Mouse (Mus musculus) cerebellum, postnatal 14 days (tissue): ENCODE measurements around the gene Gm8229.
"Not testable (repeated sequence)": the region's sequence is repeated elsewhere in the genome, so short reads cannot be mapped to it uniquely, and the experiment has no call there.

ENCODE experiments used
- DNase-seq, 2 experiments: peaks; one replicate each; pipeline ENCODE4 v3.0.0; 2021; ENCODE audit warnings: mixed read lengths in 2 of 2

The Gm8229 gene

DNA sequence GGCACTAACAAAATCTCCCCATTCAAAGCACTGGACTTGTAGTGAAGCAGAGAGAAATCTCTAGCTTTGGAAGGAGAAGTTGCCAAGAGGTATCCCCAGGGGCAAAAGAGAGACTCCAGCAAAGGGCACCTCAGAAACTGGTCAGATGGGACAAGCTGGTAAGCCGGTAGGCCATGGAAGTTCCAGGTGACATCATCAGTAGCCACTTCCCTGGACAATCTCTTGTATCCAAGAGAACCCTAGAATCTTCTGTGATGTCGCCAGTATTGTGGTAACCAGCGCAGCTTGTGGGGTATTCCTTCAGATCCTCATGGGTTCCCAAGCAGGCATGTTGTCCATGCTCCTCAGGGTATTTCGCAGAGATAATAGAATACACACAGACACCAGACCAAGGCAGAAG is at the start of gene Gm8229:
Gm8229 (plus strand) TSS at position 301 of the 400 bp plus-strand sequence.
- not testable (repeated sequence) for DNase-seq

DNA sequence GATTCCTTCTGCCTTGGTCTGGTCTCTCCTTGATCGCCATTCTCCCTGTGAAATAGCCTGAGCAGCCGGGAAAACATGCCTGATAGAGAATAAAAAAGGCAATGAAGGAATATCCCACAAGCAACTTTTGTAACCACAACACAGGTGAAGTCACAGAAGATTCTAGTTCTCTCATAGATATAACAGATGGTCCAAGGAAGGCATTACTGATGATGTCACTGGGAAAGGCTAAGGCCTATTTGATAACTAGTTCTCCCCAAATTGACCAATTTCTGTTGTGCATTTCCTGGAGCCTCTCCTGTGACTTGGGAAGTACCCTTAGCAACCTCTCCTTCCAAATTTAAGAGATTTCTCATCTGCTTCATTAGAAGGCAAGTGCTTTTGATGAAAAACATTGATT is 26.7 kb upstream of the Gm8229 start, which contains the start of gene Gm5930:
Gm5930 (minus strand) TSS at position 101 of the 400 bp plus-strand sequence.
- not testable (repeated sequence) for DNase-seq

DNA sequence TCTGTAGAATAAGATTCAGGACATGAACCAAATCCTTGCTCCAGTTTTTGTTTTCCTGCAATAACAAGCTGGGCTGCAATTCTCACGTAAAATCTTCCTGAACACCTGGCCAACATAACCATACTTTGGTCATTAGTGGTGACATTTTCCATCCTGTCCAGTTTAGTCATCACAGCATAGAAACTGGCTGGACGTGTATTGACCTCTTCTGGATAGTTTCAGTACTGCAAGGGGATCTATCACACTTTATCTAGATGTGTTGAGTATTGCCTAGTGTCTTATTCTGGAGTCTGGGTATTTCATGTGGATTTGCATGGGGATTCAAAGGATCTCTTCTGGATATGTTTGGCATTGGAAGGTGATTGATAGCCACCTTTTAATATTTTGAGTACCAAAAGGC is 3.7 kb upstream of the Gm8229 start:
- DNase-seq: not testable (repeated sequence)

DNA sequence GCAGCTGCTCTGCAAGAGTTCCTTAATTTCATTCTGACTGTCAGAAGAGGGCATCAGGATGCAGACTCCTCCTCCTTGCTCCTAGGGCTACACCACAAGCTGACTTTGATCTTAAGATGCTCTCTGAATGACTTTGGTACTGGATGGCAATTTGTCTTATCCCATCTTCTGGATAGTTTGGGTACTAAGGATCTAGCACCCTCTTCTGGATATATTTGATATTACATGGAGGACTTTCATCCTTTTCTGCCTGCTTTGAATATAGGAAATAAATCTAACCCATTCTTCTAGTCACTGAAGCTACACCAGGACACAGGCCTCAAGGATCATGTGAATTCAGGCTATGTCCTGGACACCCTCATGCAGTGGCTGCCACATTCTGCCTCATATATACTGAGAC is 2.9 kb upstream of the Gm8229 start:
- not testable (repeated sequence) for DNase-seq

DNA sequence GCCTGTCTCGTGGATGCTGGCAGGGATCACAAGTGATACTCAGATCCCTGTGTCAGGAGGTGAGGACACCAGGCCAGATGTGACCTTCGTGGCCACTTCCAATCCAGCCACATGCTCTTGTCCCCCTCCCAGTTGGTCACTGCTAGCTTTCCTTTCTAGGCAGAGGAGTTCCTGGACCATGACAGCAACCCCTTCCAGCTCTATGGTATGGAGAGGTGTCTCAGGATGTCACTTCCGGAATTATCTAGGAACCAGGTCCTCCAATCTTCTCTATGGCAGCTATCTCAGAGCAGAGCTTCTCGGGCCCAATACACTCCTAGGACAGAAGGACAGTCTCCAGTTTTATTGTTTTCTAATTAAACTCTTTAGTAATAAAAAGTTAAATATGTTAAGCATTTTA is 19.1 kb downstream of the Gm8229 start:
- DNase-seq: not testable (repeated sequence)

DNA sequence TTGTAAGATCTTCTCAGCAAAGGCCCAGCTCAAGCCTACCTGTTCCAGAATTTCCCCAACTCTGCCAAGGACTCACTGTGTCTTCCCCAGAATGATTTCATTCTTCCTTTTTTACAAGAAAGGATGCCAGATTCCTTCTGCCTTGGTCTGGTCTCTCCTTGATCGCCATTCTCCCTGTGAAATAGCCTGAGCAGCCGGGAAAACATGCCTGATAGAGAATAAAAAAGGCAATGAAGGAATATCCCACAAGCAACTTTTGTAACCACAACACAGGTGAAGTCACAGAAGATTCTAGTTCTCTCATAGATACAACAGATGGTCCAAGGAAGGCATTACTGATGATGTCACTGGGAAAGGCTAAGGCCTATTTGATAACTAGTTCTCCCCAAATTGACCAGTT is 45.4 kb downstream of the Gm8229 start, which contains the start of gene Gm3371:
Gm3371 (minus strand) TSS at position 101 of the 400 bp plus-strand sequence.
- DNase-seq: not testable (repeated sequence)
